Mouse (Mus musculus) B cell, adult 2 months (primary cell): ENCODE data around the gene Gm7942.
"Not testable (repeated sequence)": the region's sequence is repeated elsewhere in the genome, so short reads cannot be mapped to it uniquely, and the experiment has no call there.

Experiments
- DNase-seq, 2 experiments: peaks; one replicate each; pipeline ENCODE4 v3.0.0; 2022

Gene Gm7942

GRCm38 (mm10) chr5:95106638-95107037 is at the start of gene Gm7942:
TSS of gene Gm7942 (plus strand) at chr5:95106938.
- not testable (repeated sequence) for DNase-seq
